Mouse (Mus musculus) T-cell, adult 2 months (primary cell): ENCODE measurements around the gene Nav1.

Experiments used
- DNase-seq: peaks from one replicate; pipeline ENCODE4 v3.0.0; 2022; ENCODE audit warnings: low spot score

Gene Nav1

DNA sequence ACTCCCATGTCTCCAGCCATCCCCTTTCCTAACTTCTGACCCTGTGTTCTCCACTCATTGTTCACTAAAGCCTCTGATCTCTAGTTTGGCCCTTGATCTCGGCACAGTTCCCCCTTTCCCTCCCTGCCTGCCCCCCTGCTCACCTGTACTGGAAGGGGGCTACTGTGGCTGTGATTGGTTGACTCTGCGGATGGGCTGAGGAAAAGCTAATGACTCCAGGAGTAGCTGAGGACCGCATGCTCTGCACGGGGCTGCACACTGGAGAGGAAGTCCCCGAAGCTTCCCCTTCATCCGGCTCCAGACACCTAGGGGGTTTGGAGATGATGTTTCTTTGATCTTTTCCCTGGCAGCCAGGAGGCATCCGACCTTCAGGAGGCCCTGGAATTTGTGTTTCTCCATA is at the start of gene Nav1:
Gene Nav1, minus strand, starts transcription at position 277 of the 400 bp plus-strand sequence.
- no peak for DNase-seq

GRCm38 (mm10) chr1:135653909-135654308 is 46.8 kb upstream of the Nav1 start:
- DNase-seq: no peak

DNA sequence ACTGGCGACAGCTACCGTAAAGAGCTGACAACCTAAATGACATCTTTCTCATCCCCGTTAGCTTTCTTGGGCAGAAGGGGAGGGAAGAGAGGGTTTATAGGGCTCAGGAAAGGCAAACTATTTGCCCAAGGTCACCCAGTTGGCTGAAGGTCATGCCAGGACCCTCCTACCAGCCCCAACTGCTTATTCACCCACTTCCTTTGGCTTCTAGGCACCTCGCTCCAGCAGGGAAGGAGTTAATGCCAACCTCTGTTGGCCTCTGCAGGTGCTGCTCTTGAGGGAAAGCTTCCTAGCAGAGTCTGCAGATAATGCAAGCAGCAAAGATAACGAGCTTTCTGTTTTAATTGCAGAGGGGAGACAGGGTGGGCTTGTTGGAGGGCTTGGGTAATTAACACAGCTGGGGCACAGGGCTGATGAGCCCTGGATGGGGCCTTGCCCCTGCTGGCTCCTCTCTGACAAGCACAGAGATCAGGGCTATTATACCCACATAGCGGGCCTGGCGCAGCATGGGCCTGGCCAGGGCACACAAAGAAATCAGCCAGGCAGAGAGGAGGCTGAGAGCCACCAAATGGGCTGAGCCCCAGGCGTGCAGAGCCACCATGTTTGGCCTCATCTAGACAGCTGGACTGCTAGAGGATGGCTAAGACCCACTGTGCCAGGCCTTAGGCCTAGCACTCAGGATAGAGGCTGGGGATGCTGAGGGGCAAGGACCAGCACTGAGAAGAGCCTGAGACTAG is 38.5 kb upstream of the Nav1 start:
- no peak for DNase-seq

DNA sequence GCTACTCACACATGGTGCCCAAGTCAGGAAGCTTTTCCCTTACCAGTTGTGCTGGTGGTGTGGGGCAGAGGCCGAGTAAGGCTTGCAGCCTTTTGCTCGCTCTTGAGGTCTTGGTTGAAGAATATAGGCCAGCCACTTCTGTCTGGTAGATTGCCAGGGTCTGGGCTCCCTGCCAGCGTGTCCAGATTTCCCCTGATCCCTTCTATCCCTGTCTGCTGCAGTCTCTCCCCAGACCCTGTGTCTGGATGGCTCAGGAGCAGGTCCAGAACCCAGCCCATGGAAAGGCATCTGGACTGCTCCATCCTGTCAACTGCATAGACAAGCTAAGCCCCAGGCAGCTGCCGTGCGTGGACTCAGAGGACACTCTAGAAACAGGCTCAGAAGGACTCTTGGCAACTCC is 37.0 kb upstream of the Nav1 start:
- no peak for DNase-seq

GRCm38 (mm10) chr1:135643691-135644090 is 36.6 kb upstream of the Nav1 start:
- no peak for DNase-seq

GRCm38 (mm10) chr1:135639853-135640252 is 32.8 kb upstream of the Nav1 start:
- no peak for DNase-seq

- DNase-seq: no peak
Observed at GRCm38 (mm10) chr1:135639093-135639492, 32.0 kb upstream of the Nav1 start.

DNA sequence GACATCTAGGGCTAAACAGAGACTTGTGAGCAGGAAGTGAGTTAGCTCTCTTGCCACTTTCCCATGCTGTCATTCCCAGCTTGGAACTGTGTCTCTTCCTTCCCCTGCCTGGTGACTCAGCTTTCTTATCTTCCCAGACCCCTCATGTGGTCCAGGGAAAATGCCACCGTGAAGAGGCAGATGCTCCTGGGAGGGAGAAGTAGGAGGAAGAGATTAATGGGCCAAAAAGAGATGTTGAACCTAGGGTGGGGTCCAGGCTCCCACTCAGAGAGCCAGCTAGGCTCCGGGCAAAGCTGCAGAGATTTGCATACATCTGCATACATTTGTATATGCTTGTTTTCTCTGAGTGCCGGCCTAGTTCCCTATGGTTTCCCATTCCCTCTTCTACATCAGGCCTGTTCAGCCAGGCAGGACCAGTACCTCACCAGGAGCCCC is 30.5 kb upstream of the Nav1 start:
- DNase-seq: no peak

DNA sequence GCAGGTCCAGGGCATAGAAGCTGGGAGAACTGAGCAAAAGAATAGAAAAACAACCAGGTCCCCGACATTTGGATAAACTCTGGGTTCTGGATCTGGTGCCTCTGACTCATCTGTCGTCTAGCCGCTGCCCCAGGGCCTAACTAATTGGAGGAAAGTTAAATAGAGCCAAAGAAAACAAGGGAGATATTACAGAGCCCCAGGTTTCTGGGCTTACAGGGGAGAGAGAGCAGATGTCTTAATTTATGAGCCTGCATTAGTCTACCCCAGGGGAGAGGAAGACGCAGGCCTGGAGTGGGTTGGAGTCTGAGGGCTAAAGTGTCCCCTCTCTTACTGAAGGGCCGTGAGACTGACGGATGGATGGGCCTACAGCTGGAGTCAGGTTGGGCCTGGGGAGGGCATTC is 29.0 kb upstream of the Nav1 start:
- no peak for DNase-seq

DNA sequence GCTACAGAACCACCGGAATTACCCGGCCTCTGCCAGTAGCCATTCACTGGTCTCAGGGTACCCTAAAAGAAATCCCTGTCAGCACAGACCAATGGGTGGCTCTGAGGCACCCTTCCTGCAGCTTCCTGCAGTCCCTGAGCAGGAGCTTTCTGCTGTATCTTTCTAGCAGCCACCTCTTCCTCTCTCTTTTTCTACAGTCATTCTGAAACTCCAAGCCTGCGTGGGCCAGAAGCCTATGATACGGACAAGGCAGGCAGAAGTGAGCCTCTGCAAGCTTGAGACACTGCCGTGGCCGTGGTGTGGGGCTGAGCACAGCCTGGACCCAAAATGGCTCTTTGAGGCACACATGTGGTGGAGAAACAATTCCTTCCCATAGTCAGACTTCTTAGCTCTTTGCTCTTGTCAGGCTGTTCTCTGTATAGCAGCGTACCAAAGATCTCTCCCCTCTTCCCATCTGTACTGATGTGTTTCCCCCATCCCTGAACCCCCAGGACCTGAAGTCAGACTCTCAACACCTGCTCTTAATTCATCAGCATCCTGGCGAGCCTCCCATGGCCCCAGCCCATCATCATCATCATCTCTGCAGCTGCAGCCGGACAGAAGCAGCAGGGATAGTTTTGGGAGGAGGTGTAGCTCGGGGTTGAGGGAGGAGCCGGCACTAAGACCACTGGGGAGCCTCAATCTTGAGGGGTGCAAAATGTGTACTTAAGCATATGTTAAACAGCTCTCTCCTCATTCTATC is 28.4 kb upstream of the Nav1 start:
- no peak for DNase-seq

DNA sequence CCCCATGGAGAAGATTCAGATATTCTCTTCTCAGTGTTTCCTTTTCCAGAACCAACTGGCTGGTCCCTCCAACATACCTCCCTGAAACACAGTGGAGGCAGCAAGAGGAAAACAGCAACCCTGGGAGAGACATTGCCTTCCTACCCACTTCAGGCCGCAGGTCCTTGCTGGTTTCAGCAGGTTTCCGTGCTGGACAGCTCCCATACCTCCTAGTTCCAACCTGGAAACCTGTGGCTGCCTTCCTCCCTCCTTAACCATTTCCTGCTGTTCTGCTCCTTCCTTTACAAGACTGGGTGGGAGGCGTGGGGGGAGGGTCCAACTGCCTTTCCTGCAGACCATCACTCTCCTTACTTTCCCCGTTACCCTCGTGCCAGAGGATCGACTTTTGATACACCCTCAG is 27.7 kb upstream of the Nav1 start:
- no peak for DNase-seq

- DNase-seq: no peak
Observed at GRCm38 (mm10) chr1:135633884-135634283, 26.8 kb upstream of the Nav1 start.

GRCm38 (mm10) chr1:135633478-135633877 is 26.4 kb upstream of the Nav1 start:
- DNase-seq: no peak

GRCm38 (mm10) chr1:135632199-135632598 is 25.1 kb upstream of the Nav1 start:
- no peak for DNase-seq

- DNase-seq: peak; percentile 58
Observed at GRCm38 (mm10) chr1:135631515-135631914, 24.4 kb upstream of the Nav1 start.

DNA sequence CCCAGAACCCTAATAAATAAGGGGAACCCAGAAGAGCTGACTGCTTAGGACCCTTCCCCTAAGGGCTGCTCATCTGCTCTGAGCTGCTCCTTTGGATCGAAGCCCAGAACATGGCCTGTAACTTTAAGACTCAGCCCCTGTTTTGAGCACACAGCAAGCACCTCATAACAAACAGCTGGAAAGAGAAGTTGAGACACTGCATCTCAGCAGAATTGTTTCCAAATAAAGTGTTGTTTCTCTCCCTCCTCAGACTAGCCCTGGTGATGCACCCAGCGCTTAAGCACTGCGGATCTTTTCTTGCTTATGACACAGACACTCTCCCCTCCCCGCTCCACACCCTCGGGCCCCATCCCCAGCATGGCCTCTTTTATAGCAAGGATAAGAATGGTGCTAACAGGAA is 22.8 kb upstream of the Nav1 start:
- no peak for DNase-seq

- DNase-seq: no peak
Observed at GRCm38 (mm10) chr1:135626218-135626617, 19.1 kb upstream of the Nav1 start.

- no peak for DNase-seq
Observed at GRCm38 (mm10) chr1:135625741-135626140, 18.6 kb upstream of the Nav1 start.

DNA sequence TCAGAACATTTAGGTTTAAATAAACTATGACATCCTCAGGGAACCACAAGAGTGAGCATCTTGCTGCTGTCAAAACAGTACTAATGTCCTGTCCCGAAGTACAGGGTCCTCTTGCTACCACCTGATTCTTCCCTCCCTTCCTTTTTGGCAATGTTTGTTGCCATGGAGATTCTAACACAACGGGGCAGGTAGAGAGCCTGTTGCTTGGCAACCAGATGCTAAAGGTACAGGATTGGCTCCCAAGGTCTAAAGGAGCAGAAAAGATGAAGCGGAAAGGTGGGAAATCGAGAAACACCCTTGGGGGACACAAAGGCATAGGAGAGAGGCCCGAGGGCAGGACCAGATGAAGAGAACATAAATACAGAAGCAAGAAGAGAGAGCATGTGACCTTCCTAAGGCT is 17.6 kb upstream of the Nav1 start:
- no peak for DNase-seq

DNA sequence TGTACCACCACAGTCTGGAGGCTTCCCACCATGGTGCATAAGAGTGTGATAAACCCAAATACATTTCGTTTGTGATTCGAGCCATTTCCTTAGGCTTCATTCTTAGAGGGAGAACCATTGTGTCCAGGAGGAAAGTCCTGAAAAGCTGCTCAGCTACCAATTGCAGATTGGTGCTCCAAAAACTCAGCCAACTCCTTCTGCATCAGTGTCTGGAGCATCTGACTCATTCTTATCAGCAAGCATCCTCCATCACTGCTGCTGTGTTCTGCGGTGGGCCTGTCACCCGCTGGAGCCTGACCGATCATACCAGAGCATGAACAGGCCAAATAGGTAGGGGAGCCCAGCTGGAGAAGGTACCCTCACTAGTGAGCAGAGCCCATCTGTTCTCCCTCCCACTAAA is 16.0 kb upstream of the Nav1 start:
- no peak for DNase-seq

DNA sequence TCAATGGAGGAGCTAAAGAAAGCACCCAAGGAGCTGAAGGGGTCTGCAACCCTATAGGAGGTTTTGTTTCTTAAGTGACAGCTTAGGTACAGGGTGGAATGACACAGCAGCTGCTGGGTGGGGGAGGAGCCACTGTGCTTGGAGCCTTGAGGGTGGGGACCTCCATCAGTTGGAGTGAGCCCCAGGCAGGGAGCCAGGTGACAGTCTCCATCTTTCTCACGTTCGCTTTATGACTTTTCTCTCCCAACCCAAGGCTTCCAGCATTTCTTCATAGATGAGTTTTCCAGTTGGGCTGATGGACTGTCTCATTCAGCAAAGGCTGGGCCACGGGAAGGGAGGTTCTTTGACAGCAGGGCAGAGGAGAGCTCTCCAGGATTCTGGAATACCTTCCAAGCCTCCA is 14.2 kb upstream of the Nav1 start:
- DNase-seq: no peak

- DNase-seq: no peak
Observed at GRCm38 (mm10) chr1:135619932-135620391, 12.9 kb upstream of the Nav1 start.

DNA sequence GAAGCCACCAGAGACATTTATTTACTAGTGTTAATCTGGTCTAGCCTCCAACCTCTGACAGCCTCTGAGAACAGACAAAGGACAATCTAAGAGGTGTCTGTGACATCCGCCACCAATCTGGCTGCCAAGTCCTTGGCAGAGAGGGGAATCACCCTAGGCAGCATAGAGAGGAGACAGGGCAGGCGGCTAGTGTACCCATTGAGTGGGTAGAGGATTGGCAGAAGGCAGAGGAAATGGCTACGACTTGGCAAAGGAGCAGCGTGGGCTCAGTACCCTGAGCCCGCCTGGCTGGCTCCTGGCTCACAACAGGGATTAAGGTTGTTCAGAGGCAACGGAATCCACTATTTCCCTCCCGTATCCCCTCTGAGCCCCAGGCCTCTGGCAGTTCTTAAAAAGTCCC is 12.0 kb upstream of the Nav1 start:
- no peak for DNase-seq

GRCm38 (mm10) chr1:135617344-135617743 is 10.2 kb upstream of the Nav1 start:
- no peak for DNase-seq
